Mouse (Mus musculus) midbrain, embryonic 16.5 days (tissue): ENCODE data around the gene Tmem189. TPM values are rescaled to one million over a fixed set of nuclear protein-coding genes. Genes with fewer than 3 reads are reported as not detected.

Experiments
- ATAC-seq: fragments of 200-750 bp; cut with Nextera tagmentation; 2 replicates; pipeline ENCODE4 v1.8.0; 2017; ENCODE audit warnings: moderate TSS enrichment
- H3K27ac ChIP-seq: fragments of 300-500 bp; sonication (generic); 2 replicates; pipeline ENCODE4 v1.5.1; 2014; ENCODE audit warnings: mild to moderate bottlenecking, low read length, mixed read lengths
- H3K27me3 ChIP-seq: fragments of 300-500 bp; sonication (generic); 2 replicates; pipeline ENCODE4 v1.6.1; 2014; ENCODE audit warnings: low read depth, low read length, mixed read lengths; ENCODE audit not compliant: control insufficient read depth, insufficient read depth
- H3K36me3 ChIP-seq: fragments of 300-500 bp; sonication (generic); 2 replicates; pipeline ENCODE4 v1.6.1; 2014; ENCODE audit warnings: mild to moderate bottlenecking, low read length, moderate library complexity, mixed read lengths; ENCODE audit not compliant: control insufficient read depth, insufficient read depth
- H3K4me1 ChIP-seq: fragments of 300-500 bp; sonication (generic); 2 replicates; pipeline ENCODE4 v1.6.1; 2014; ENCODE audit warnings: mild to moderate bottlenecking, low read length, mixed read lengths; ENCODE audit not compliant: control insufficient read depth, insufficient read depth
- H3K4me2 ChIP-seq: fragments of 300-500 bp; sonication (generic); 2 replicates; pipeline ENCODE4 v1.6.1; 2014; ENCODE audit warnings: mild to moderate bottlenecking, low read length, mixed read lengths
- H3K4me3 ChIP-seq: fragments of 300-500 bp; sonication (generic); 2 replicates; pipeline ENCODE4 v1.5.1; 2014; ENCODE audit warnings: low read depth, mild to moderate bottlenecking, low read length, moderate library complexity, mixed read lengths
- H3K9ac ChIP-seq: fragments of 300-500 bp; sonication (generic); 2 replicates; pipeline ENCODE4 v1.6.1; 2014; ENCODE audit warnings: low read depth, low read length, mixed read lengths
- H3K9me3 ChIP-seq: fragments of 300-500 bp; sonication (generic); replicated peaks from 2 replicates; pipeline ENCODE4 v1.6.1; 2014; ENCODE audit warnings: mild to moderate bottlenecking, low read length, mixed read lengths; ENCODE audit not compliant: control insufficient read depth, poor library complexity, severe bottlenecking
- WGBS: fragments of 180-500 bp; shearing (Covaris S2); extraction: QIAGEN DNeasy Blood & Tissue Kit; methylation state at CpG from one replicate; pipeline ENCODE4 v1.1.7; 2014; 5-methylcytosine and 5-hydroxymethylcytosine counted together
- polyA plus RNA-seq: library from polyadenylated mRNA; unstranded; fragments of >200 nt; fragmentation: Nextera tagmentation; extraction: Ambion mirVana; gene quantifications from 2 replicates; pipeline ENCODE4 v1.2.1, GENCODE M21; 2015

Gene Tmem189
- polyA plus RNA-seq, 1 experiment from 2014 or later: 30.3 TPM

DNA sequence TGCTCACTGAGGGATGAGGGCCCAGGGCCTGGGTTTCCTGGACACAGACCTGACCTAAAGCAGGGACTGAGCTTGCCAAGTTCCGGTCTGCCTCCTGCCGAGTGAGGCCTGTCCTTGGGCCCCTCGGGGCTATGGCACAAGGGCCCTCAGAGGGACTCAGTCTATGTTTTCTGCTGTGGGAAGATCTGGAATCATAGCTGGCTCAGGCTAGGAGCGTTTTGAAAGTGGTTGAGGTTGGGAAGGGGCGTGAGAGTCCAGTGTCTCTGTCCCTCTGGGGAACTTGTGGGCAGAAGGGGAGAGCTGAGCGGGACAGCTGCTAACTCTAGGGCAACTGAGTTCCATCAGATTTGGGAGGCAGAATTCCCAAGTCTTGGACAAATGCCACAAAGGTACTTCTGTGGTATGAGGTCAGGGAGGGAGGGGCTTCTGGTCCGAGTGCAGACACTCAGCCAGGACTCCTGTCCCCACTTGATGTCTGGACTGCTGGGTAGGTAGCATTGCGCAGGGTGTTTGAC is 89.1 kb downstream of the Tmem189 start:
- Histone ChIP-seq H3K36me3 (no peaks in the 10 kb centered on the region), H3K9ac (no peak overlapping the region), H3K27me3 (0 out of 2 replicates have a peak, but pooled peaks cover 4% of the 10 kb centered on the region), H3K9me3 (no peaks in the 10 kb centered on the region), H3K4me1 (peaks cover 5% of the 10 kb centered on the region; the same call in 1 of the 2 replicates), H3K4me3 (no peak overlapping the region), H3K4me2 (no peak overlapping the region), H3K27ac (no peak overlapping the region)
- WGBS: 83% methylated on average over 8 of the region's 8 CpGs
- no peak for ATAC-seq

DNA sequence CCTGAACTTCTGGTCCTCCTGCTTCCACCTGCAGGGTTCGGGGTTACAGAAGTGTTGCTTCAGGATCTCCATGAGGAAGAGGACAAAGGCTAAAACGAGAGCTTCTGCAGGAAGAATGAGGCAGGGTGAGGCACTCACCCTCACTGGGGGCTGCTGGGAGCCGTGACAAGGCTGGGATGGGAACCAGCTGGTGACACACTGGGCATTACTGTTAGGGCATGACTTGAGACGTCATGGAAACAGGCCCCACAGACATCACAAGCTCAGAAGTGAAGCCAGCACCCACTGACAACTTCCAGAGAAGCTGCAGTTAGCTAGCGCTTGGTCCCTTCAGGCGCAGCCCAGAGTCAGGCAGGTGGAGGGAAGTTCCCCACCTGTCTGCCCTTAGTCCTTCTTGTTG is 89.7 kb downstream of the Tmem189 start:
- 65% methylated on average over 6 of the region's 6 CpGs for WGBS
- Histone ChIP-seq H3K36me3 (no peaks in the 10 kb centered on the region), H3K4me2 (no peak overlapping the region), H3K4me3 (no peak overlapping the region), H3K27ac (no peak overlapping the region), H3K27me3 (0 out of 2 replicates have a peak, but pooled peaks cover 4% of the 10 kb centered on the region), H3K9me3 (no peaks in the 10 kb centered on the region), H3K4me1 (peaks cover 5% of the 10 kb centered on the region; the same call in 1 of the 2 replicates), H3K9ac (no peak overlapping the region)
- ATAC-seq: no peak

DNA sequence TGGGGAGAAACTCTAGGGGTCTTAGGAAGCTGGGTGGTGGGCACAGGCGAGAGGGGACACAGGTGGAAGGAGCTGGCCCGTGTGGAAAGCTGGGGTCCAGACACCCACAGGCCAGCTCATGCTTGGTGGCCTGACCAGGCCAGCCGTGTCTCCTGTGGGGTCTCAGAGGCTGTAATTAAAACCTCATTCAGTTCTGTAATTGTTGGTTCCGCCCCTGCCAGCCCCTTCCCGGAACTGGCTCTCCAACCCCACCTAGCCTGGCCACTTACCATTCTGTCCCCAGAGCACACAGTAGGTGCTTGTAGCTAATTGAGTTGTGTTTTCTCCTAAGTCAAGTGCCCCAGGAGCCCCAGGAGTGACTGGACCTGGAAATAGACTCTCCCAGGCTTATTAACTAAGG is 90.4 kb downstream of the Tmem189 start:
- no peaks in the 10 kb centered on the region for H3K36me3 ChIP-seq
- ATAC-seq: no peak
- peaks cover 5% of the 10 kb centered on the region; the same call in 1 of the 2 replicates for H3K4me1 ChIP-seq
- WGBS: 87% methylated on average over 5 of the region's 5 CpGs
- H3K27ac ChIP-seq: no peak overlapping the region
- H3K9me3 ChIP-seq: no peaks in the 10 kb centered on the region
- H3K4me3 ChIP-seq: no peak overlapping the region
- H3K27me3 ChIP-seq: 0 out of 2 replicates have a peak, but pooled peaks cover 4% of the 10 kb centered on the region
- H3K4me2 ChIP-seq: no peak overlapping the region
- no peak overlapping the region for H3K9ac ChIP-seq

DNA sequence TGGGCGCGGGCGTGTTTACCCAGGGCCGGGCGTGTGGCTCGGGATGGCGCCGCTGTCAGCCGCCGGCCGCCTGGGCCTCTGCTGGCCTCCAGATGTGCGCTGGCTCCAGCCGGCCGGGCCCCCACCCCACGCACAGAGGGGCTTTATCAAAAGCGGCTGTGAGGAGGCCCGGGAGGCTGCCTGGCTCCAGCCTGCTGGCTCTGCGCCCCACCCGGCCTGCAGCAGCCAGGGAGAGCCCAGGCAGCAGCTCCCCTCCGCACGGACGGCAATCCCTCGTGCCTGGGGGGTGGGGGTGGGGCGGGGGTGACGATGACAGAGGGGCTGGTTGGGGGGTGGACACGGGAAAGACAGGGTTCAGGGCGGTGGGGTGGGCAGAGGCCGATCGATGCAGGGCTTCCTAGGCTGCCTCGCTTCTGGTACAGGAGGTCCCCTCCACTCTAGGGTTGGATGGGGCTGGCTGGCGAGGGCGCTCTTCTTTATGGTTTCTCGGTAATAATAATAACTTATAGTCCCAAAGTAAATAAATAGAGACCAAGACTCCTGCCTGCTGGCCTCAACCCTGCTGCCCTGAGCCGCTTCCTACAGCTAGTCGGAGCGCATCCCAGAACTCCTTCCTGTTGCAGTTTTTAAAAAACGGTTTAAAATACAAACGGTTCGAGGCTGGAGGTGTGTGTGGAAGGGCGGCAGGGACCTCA is 92.0 kb downstream of the Tmem189 start:
- Histone ChIP-seq H3K4me2 (peak overlapping the region; percentile 44), H3K4me1 (peaks cover 5% of the 10 kb centered on the region; the same call in 1 of the 2 replicates), H3K36me3 (no peaks in the 10 kb centered on the region), H3K9ac (peak overlapping the region; percentile 54; the same call in 1 of the 2 replicates), H3K27me3 (0 out of 2 replicates have a peak, but pooled peaks cover 4% of the 10 kb centered on the region), H3K9me3 (no peaks in the 10 kb centered on the region), H3K4me3 (peak overlapping the region; percentile 16), H3K27ac (no peak overlapping the region)
- 36% methylated on average over 32 of the region's 40 CpGs for WGBS
- ATAC-seq: peak; percentile 68; the same call in 1 of the 2 replicates

DNA sequence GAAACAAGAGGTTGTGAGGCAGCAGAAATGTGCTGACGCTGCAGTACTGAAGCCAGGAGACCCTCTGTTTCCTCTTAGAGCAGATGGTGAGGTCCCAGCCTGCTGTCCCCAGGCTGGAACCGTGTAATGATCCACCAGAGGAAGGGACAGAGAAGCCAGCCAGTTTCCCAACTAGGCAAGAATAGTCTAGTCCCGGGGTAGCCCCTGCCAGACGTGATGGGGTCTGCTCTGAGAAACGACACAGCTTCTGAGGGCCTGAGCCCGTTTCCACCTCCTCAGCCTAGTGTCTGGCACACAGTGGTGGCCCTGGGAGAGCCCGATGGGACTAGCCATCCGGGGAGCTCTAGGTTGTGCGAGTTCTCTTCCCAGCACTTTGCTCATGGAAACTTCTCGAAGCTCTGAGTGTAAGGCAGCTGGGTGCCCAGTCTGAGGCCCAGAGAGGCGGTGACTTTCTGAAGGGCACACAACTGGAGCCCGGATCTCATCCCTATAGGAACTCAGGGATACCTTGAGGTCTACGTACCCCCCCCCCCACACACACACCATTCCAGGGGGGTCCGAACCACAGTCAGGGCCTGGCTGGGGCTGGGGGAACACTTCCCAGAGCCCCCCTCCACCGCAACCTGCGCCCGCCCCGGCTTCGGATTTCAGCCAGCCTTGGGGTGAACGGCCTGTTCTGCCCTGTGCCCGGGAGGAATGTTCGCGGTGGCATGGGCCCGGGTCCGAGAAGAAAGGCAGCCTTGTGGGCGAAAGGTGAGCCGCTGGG is 92.7 kb downstream of the Tmem189 start:
- Histone ChIP-seq H3K9me3 (no peaks in the 10 kb centered on the region), H3K27ac (no peak overlapping the region), H3K4me3 (peak overlapping the region; percentile 16), H3K9ac (peak overlapping the region; percentile 54; the same call in 1 of the 2 replicates), H3K27me3 (0 out of 2 replicates have a peak, but pooled peaks cover 4% of the 10 kb centered on the region), H3K4me1 (peaks cover 5% of the 10 kb centered on the region; the same call in 1 of the 2 replicates), H3K4me2 (peak overlapping the region; percentile 44), H3K36me3 (no peaks in the 10 kb centered on the region)
- WGBS: 49% methylated on average over 27 of the region's 27 CpGs
- ATAC-seq: peak; percentile 32; the same call in 1 of the 2 replicates

DNA sequence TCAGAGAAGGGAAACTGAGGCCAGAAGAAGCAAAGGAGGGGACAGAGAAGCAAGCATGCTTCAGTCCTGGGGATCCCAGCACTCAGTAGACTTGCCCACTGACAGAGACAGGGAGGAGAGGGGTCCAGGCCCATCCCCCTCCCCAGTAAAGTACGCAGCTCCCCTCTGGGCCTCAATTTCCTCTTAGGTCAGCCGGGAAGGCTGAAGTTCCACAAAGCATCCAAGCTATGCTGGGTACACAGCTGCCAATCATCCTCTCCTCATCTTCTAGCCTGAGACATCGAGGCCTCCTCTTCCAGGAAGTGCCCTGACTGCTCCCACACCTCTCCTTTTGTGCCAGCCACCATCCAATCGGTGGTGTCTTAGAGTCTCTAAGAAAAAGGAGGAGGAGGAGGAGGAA is 93.4 kb downstream of the Tmem189 start:
- Histone ChIP-seq H3K9me3 (no peaks in the 10 kb centered on the region), H3K27ac (no peak overlapping the region), H3K4me3 (no peak overlapping the region), H3K4me1 (peaks cover 5% of the 10 kb centered on the region; the same call in 1 of the 2 replicates), H3K27me3 (0 out of 2 replicates have a peak, but pooled peaks cover 4% of the 10 kb centered on the region), H3K36me3 (no peaks in the 10 kb centered on the region), H3K4me2 (no peak overlapping the region), H3K9ac (no peak overlapping the region)
- WGBS: 44% methylated on average over 4 of the region's 4 CpGs
- no peak for ATAC-seq

DNA sequence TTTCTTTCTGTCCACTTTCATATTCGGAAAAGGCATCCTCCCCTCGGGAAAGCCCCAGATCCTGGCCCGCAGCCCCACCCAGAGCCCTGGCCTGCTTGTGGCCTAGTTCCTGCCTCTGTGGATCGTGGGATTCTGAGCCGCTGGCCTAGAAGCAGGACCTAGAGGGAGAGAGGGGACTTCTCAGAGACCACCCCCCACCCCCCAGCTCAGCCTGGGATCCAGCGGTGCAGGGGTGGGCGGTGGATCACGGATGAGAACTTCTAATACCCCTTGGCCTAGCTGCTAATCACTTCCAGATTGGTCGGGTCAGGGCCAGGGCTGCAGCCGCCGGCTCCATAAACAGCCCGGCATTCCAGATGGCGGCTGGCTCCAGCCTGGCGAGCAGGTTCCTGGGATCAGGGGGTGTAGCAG is 93.9 kb downstream of the Tmem189 start:
- H3K9ac ChIP-seq: no peak overlapping the region
- no peak overlapping the region for H3K4me3 ChIP-seq
- H3K36me3 ChIP-seq: no peaks in the 10 kb centered on the region
- ATAC-seq: no peak
- no peak overlapping the region for H3K27ac ChIP-seq
- 46% methylated on average over 14 of the region's 14 CpGs for WGBS
- H3K9me3 ChIP-seq: no peaks in the 10 kb centered on the region
- 0 out of 2 replicates have a peak, but pooled peaks cover 4% of the 10 kb centered on the region for H3K27me3 ChIP-seq
- no peak overlapping the region for H3K4me2 ChIP-seq
- peaks cover 5% of the 10 kb centered on the region; the same call in 1 of the 2 replicates for H3K4me1 ChIP-seq

DNA sequence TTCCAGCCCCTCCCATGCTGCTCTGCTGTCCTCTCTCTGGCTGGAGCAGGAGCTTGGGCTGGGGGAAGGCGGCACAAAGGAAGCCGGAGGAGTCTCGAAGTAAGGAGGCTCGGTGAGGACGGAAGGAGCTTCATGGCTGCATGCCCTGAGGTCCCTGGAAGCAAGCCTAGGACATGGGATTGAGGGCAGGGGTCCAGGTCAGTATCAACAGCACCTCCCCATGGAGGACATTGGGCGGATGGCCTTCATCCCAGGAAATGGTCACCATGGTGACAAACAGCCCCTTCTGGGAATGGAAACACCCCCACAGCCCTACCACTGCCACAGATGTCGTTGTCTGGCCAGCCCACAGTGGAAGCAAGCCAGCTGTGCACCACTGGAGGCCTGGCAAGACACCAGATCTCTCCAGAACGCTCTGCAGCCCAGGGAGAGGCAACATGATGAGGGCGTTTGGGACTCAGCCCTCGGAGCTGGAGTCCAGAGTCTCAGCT is 95.1 kb downstream of the Tmem189 start:
- H3K27ac ChIP-seq: no peak overlapping the region
- no peaks in the 10 kb centered on the region for H3K9me3 ChIP-seq
- H3K36me3 ChIP-seq: no peaks in the 10 kb centered on the region
- H3K9ac ChIP-seq: no peak overlapping the region
- 21% methylated on average over 10 of the region's 10 CpGs for WGBS
- no peak for ATAC-seq
- H3K4me1 ChIP-seq: peaks cover 5% of the 10 kb centered on the region; the same call in 1 of the 2 replicates
- no peak overlapping the region for H3K4me2 ChIP-seq
- H3K27me3 ChIP-seq: peaks cover 4% of the 10 kb centered on the region; the same call in 1 of the 2 replicates
- no peak overlapping the region for H3K4me3 ChIP-seq
